Mouse (Mus musculus): ENCODE data around the gene Mief1. TPM values are rescaled to one million over a fixed set of nuclear protein-coding genes. Genes with fewer than 3 reads are reported as not detected.

The Mief1 gene
- total and polyA plus RNA-seq, 3 experiments = 19.2 to 34.4 (median 20.7) TPM

DNA sequence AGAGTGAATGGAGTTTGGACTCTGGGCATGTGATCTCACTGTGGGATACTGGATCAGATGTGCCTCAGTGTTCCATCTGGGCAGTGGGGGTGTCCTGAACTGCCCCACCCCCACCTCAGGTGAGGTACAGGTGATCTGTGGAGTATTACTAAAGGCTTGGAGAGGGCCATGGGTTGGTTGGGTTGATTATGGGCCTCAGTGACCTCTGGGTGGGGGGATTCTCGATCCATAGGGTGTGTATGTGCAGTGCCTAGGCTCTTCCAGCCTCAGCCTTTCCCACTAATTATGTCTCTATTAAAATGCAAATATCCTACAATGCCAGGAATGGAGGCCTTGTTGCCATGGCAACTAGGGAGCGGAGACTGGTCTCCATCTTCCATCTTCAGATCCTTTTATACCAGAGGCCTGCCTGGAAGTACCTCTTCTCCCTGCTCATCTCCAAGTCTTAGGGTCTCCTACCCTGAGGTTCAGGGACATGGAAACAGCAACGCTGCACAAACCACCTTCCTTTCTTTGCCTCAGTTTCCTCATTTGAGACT lies 38.1 kb downstream of the Mief1 start:
- dilution Hi-C loops (cut with MboI; ENCODE audit: extremely low pct_ligation_motif_present, extremely low pct_unique_long_range_greater_than_20kb, low sequenced_read_pairs) = no loop called here
- Histone ChIP-seq H3K27me3 (replicated peaks) (peaks cover 64% of the 10 kb centered on the region), H3K27ac (ENCODE audit: insufficient read depth, low read depth) (no peak overlapping the region), H3K4me2 (ENCODE audit: insufficient read depth, low read depth, poor library complexity, severe bottlenecking) (no peak overlapping the region), H3K79me2 (replicated peaks; ENCODE audit: control insufficient read depth, extremely low read depth, insufficient read depth, poor library complexity, severe bottlenecking) (no peaks in the 10 kb centered on the region), H3K36me3 (replicated peaks in 1 of 2; ENCODE audit: control insufficient read depth in 1 of 2, insufficient read depth in 1 of 2, low read length in 1 of 2) (no peaks in the 10 kb centered on the region), H3K9me3 (replicated peaks; ENCODE audit: low read length) (peaks cover 22% of the 10 kb centered on the region), H3K4me3 (replicated peaks in 1 of 3; ENCODE audit: low read depth in 2 of 3, low read length in 2 of 3, poor library complexity in 1 of 3) (no peak overlapping the region), H3K4me1 (ENCODE audit: control insufficient read depth in 1 of 2, insufficient read depth in 2 of 2) (no peaks in the 10 kb centered on the region), H3K9ac (ENCODE audit: insufficient read depth, low read depth) (no peak overlapping the region)
- TF ChIP-seq RAD21 (IDR thresholded peaks at IDR 0.05; ENCODE audit: low read depth, low read length) = no peak
- no peak for TF ChIP-seq TCF12 (IDR thresholded peaks at IDR 0.05; ENCODE audit: low read depth, low read length)
- no peak for TF ChIP-seq MAX (IDR thresholded peaks at IDR 0.05; ENCODE audit: low read length)
- no peak for TF ChIP-seq JUN (IDR thresholded peaks at IDR 0.05; ENCODE audit: insufficient read depth, low read depth, low read length)
- no peak for TF ChIP-seq JUND (conservative IDR thresholded peaks at IDR 0.05; ENCODE audit: low read depth, low read length)
- no peak for TF ChIP-seq USF2 (conservative IDR thresholded peaks at IDR 0.05; ENCODE audit: low read depth, low read length)
- no peak for TF ChIP-seq BHLHE40 (IDR thresholded peaks at IDR 0.05; ENCODE audit: low read depth, low read length)
- no peak for TF ChIP-seq KAT2A (IDR thresholded peaks at IDR 0.05; ENCODE audit: insufficient replicate concordance, low read length)
- TF ChIP-seq ZC3H11A (IDR thresholded peaks at IDR 0.05; ENCODE audit: low read depth, low read length) = no peak
- TF ChIP-seq HCFC1 (IDR thresholded peaks at IDR 0.05; ENCODE audit: low read depth, low read length) = no peak
- in situ Hi-C loops (cut with MboI; ENCODE audit: low pct_ligation_motif_present, low pct_unique_long_range_greater_than_20kb, low sequenced_read_pairs) = loop anchor here (25.0 kb wide), 1 partner anchor 690 kb away; no protein-coding TSS in a partner anchor
- DNase-seq (ENCODE audit: extremely low read depth) = no peak

DNA sequence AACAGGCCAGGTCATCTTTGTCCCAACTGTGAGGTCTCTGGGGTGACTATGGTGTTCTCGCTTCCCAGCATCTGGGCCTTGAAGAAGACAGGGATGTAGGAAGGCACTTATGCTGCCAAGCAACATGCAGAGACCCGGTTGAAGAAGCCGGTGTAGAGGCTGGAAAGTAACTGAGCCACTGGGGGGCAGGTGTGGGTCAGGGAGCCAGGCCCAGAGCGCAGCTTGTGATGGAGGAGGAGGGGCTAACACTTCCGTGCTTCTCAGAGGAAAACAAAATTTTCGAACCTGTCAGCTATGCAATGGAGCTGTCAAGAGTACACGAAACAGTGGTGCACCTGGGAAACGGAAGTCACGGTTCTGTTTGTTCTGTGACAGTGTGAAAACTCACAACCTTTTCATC lies 43.3 kb downstream of the Mief1 start:
- Histone ChIP-seq H3K9me3 (replicated peaks; ENCODE audit: low read length) (no peaks in the 10 kb centered on the region), H3K36me3 (replicated peaks in 1 of 2; ENCODE audit: control insufficient read depth in 1 of 2, insufficient read depth in 1 of 2, low read length in 1 of 2) (no peaks in the 10 kb centered on the region), H3K27me3 (replicated peaks) (peaks cover 89% of the 10 kb centered on the region), H3K9ac (ENCODE audit: insufficient read depth, low read depth) (no peak overlapping the region), H3K4me3 (replicated peaks in 1 of 3; ENCODE audit: low read depth in 2 of 3, low read length in 2 of 3, poor library complexity in 1 of 3) (no peak overlapping the region), H3K27ac (ENCODE audit: insufficient read depth, low read depth) (no peak overlapping the region), H3K4me1 (ENCODE audit: control insufficient read depth in 1 of 2, insufficient read depth in 2 of 2) (no peaks in the 10 kb centered on the region), H3K4me2 (ENCODE audit: insufficient read depth, low read depth, poor library complexity, severe bottlenecking) (no peak overlapping the region), H3K79me2 (replicated peaks; ENCODE audit: control insufficient read depth, extremely low read depth, insufficient read depth, poor library complexity, severe bottlenecking) (no peaks in the 10 kb centered on the region)
- no peak for DNase-seq (ENCODE audit: extremely low read depth)
- dilution Hi-C loops (cut with MboI; ENCODE audit: extremely low pct_ligation_motif_present, extremely low pct_unique_long_range_greater_than_20kb, low sequenced_read_pairs) = no loop called here
- TF ChIP-seq ELF1 (IDR thresholded peaks at IDR 0.05; ENCODE audit: low read depth, low read length) = no peak
- no peak for TF ChIP-seq MAFK (IDR thresholded peaks at IDR 0.05; ENCODE audit: insufficient replicate concordance, low read length)
- no peak for TF ChIP-seq KAT2A (IDR thresholded peaks at IDR 0.05; ENCODE audit: insufficient replicate concordance, low read length)
- no peak for TF ChIP-seq HCFC1 (IDR thresholded peaks at IDR 0.05; ENCODE audit: low read depth, low read length)
- no peak for TF ChIP-seq TBP (conservative IDR thresholded peaks at IDR 0.05; ENCODE audit: low read depth, low read length)
- TF ChIP-seq MAZ (IDR thresholded peaks at IDR 0.05; ENCODE audit: low read depth, low read length) = no peak
- no peak for TF ChIP-seq CHD1 (IDR thresholded peaks at IDR 0.05; ENCODE audit: low read depth, low read length)
- TF ChIP-seq SIN3A (IDR thresholded peaks at IDR 0.05; ENCODE audit: low read length) = no peak
- TF ChIP-seq CTCF (conservative IDR thresholded peaks at IDR 0.05 in 1 of 2, IDR thresholded peaks at IDR 0.05 in 1 of 2; ENCODE audit: low read depth in 2 of 2, low read length in 2 of 2) = peak in 1 of 2 experiments; percentile 47; a peak in 2 of 4 replicates
- TF ChIP-seq SMC3 (IDR thresholded peaks at IDR 0.05; ENCODE audit: low read depth, low read length) = peak; percentile 29
- TF ChIP-seq RAD21 (IDR thresholded peaks at IDR 0.05; ENCODE audit: low read depth, low read length) = peak; percentile 20
- TF ChIP-seq NELFE (IDR thresholded peaks at IDR 0.05; ENCODE audit: low read depth, low read length) = no peak
- in situ Hi-C loops (cut with MboI; ENCODE audit: low pct_ligation_motif_present, low pct_unique_long_range_greater_than_20kb, low sequenced_read_pairs) = no loop called here
